Mouse (Mus musculus) testis, adult 2 months (tissue): ENCODE measurements at regions not wholly inside any gene's neighbourhood (a gene's known extent, or its start where the extent isn't known, plus 50 kb on each side); places are given as distances from the start of the nearest gene placed in this dataset.

Source experiments
- H3K27ac ChIP-seq: fragments of 200-500 bp; 2 replicates; pipeline ENCODE4 v1.5.1; 2012; ENCODE audit warnings: low read depth, low read length; ENCODE audit not compliant: control insufficient read depth, insufficient read depth
- H3K27me3 ChIP-seq: fragments of 200-500 bp; 2 replicates; pipeline ENCODE4 v1.6.1; 2012; ENCODE audit warnings: mild to moderate bottlenecking, low read length, moderate library complexity; ENCODE audit not compliant: control insufficient read depth, insufficient read depth
- H3K36me3 ChIP-seq: fragments of 200-500 bp; 2 replicates; pipeline ENCODE4 v1.6.1; 2012; ENCODE audit warnings: mild to moderate bottlenecking, low read length; ENCODE audit not compliant: control insufficient read depth, insufficient read depth
- H3K4me1 ChIP-seq: fragments of 200-500 bp; 2 replicates; pipeline ENCODE4 v1.6.1; 2012; ENCODE audit warnings: low read length; ENCODE audit not compliant: control insufficient read depth, insufficient read depth
- H3K4me3 ChIP-seq: fragments of 200-500 bp; 2 replicates; pipeline ENCODE4 v1.5.1; 2012; ENCODE audit warnings: low read depth, mild to moderate bottlenecking, low read length, moderate library complexity, mixed read lengths; ENCODE audit not compliant: control insufficient read depth
- CTCF ChIP-seq: fragments of 200-500 bp; IDR thresholded peaks from 2 replicates; pipeline ENCODE4 v1.5.1; 2012; ENCODE audit warnings: low read depth, mild to moderate bottlenecking, inconsistent platforms, low read length, moderate library complexity; ENCODE audit not compliant: control insufficient read depth, insufficient read depth, insufficient replicate concordance
- POLR2A ChIP-seq: fragments of 200-500 bp; IDR thresholded peaks from 2 replicates; pipeline ENCODE4 v1.6.1; 2012; ENCODE audit warnings: low read depth, mild to moderate bottlenecking, inconsistent platforms, low read length, moderate library complexity; ENCODE audit not compliant: control insufficient read depth

- Histone ChIP-seq H3K4me1 (peaks cover 6% of the 10 kb centered on the region), H3K36me3 (no peaks in the 10 kb centered on the region), H3K27me3 (no peaks in the 10 kb centered on the region), H3K27ac (no peak overlapping the region), H3K4me3 (no peak overlapping the region)
- TF ChIP-seq POLR2A (no peak), CTCF (no peak)
These were observed 55.5 kb upstream of the Rnft1 start for GRCm38 (mm10) chr11:86428926-86429325.

GRCm38 (mm10) chr11:86430287-86430686, 54.2 kb upstream of the Rnft1 start:
- H3K27ac ChIP-seq: no peak overlapping the region
- H3K27me3 ChIP-seq: no peaks in the 10 kb centered on the region
- peaks cover 6% of the 10 kb centered on the region for H3K4me1 ChIP-seq
- H3K4me3 ChIP-seq: no peak overlapping the region
- no peaks in the 10 kb centered on the region for H3K36me3 ChIP-seq
- TF ChIP-seq CTCF: no peak
- TF ChIP-seq POLR2A: no peak

GRCm38 (mm10) chr11:86431550-86431949, 52.9 kb upstream of the Rnft1 start:
- Histone ChIP-seq H3K36me3 (no peaks in the 10 kb centered on the region), H3K27me3 (no peaks in the 10 kb centered on the region), H3K4me1 (peaks cover 6% of the 10 kb centered on the region), H3K4me3 (0 out of 2 replicates have a peak overlapping the region, but pooled peaks have one; percentile 22), H3K27ac (no peak overlapping the region)
- no peak for TF ChIP-seq CTCF
- no peak for TF ChIP-seq POLR2A

- Histone ChIP-seq H3K27ac (no peak overlapping the region), H3K4me1 (peaks cover 6% of the 10 kb centered on the region), H3K27me3 (no peaks in the 10 kb centered on the region), H3K36me3 (no peaks in the 10 kb centered on the region), H3K4me3 (no peak overlapping the region)
- TF ChIP-seq POLR2A (no peak), CTCF (no peak)
These were observed 50.4 kb upstream of the Rnft1 start for GRCm38 (mm10) chr11:86434106-86434505.
